Mouse (Mus musculus) heart, postnatal 4 days (tissue): ENCODE data around the gene Dop1b. TPM values are rescaled to one million over a fixed set of nuclear protein-coding genes. Genes with fewer than 3 reads are reported as not detected.
"Not testable (repeated sequence)": the region's sequence is repeated elsewhere in the genome, so short reads cannot be mapped to it uniquely, and the experiment has no call there.

Experiments
- DNase-seq: peaks from one replicate; pipeline ENCODE4 v3.0.0; 2021
- total RNA-seq, 2 experiments: library from RNA; stranded (reverse); gene quantifications; 2 replicates each; pipeline ENCODE4 v1.2.3; 2021

Gene Dop1b
- total RNA-seq, 2 experiments from 2014 or later = 15.0 to 18.3 TPM

- no peak for DNase-seq
These were observed 51.7 kb downstream of the Dop1b start for GRCm38 (mm10) chr16:93763378-93763777.

- no peak for DNase-seq
These were observed 52.9 kb downstream of the Dop1b start for GRCm38 (mm10) chr16:93764597-93764996.

GRCm38 (mm10) chr16:93766956-93767355 is 55.3 kb downstream of the Dop1b start:
- peak; percentile 60 for DNase-seq

- no peak for DNase-seq
These were observed 55.8 kb downstream of the Dop1b start for GRCm38 (mm10) chr16:93767548-93767947.

- no peak for DNase-seq
These were observed 57.9 kb downstream of the Dop1b start for GRCm38 (mm10) chr16:93769621-93770020.

- peak; percentile 34 for DNase-seq
These were observed 58.7 kb downstream of the Dop1b start for GRCm38 (mm10) chr16:93770271-93770926.

GRCm38 (mm10) chr16:93774658-93775057 is 63.0 kb downstream of the Dop1b start:
- DNase-seq = no peak

GRCm38 (mm10) chr16:93776468-93776867 is 64.8 kb downstream of the Dop1b start:
- DNase-seq = no peak

- DNase-seq = no peak
These were observed 65.7 kb downstream of the Dop1b start for GRCm38 (mm10) chr16:93777247-93777999.

GRCm38 (mm10) chr16:93778393-93778792 is 66.7 kb downstream of the Dop1b start:
- DNase-seq = not testable (repeated sequence)

GRCm38 (mm10) chr16:93779554-93779953 is 67.8 kb downstream of the Dop1b start:
- no peak for DNase-seq

- peak; percentile 37 for DNase-seq
These were observed 69.2 kb downstream of the Dop1b start for GRCm38 (mm10) chr16:93780660-93781479.

GRCm38 (mm10) chr16:93784175-93784574 is 72.5 kb downstream of the Dop1b start:
- DNase-seq = no peak

- peak; percentile 83 for DNase-seq
These were observed 74.1 kb downstream of the Dop1b start for GRCm38 (mm10) chr16:93785805-93786204.

GRCm38 (mm10) chr16:93788388-93788787 is 76.7 kb downstream of the Dop1b start:
- DNase-seq = no peak

GRCm38 (mm10) chr16:93788881-93789280 is 77.2 kb downstream of the Dop1b start:
- DNase-seq = no peak

- DNase-seq = no peak
These were observed 78.5 kb downstream of the Dop1b start for GRCm38 (mm10) chr16:93789971-93790755.

GRCm38 (mm10) chr16:93792981-93793630 is 81.4 kb downstream of the Dop1b start:
- no peak for DNase-seq

- no peak for DNase-seq
These were observed 83.1 kb downstream of the Dop1b start for GRCm38 (mm10) chr16:93794845-93795244.

- DNase-seq = no peak
These were observed 83.7 kb downstream of the Dop1b start for GRCm38 (mm10) chr16:93795391-93795790.

- peak; percentile 53 for DNase-seq
These were observed 85.5 kb downstream of the Dop1b start for GRCm38 (mm10) chr16:93797021-93797840.
